Mouse (Mus musculus) CH12.LX (cell line): ENCODE results near the gene Fam219b. TPM values are rescaled to one million over a fixed set of nuclear protein-coding genes. Genes with fewer than 3 reads are reported as not detected.

Source experiments
- DNase-seq: peaks from one replicate; pipeline ENCODE4 v3.0.0-alpha.2; 2013; ENCODE audit errors: extremely low read depth
- H3K27ac ChIP-seq: 2 replicates; pipeline ENCODE4 v1.5.1; 2012; ENCODE audit warnings: low read depth, mild to moderate bottlenecking, control low read depth, moderate library complexity; ENCODE audit not compliant: insufficient read depth
- H3K27me3 ChIP-seq: replicated peaks from 2 replicates; pipeline ENCODE3; 2012; ENCODE audit warnings: inconsistent platforms
- H3K36me3 ChIP-seq, 2 experiments: replicated peaks in 1 of 2; 2 replicates each; pipeline versions ENCODE3 to v1.6.1; 2012; ENCODE audit warnings: inconsistent platforms in 1 of 2, low read length in 1 of 2, mild to moderate bottlenecking in 1 of 2, mixed read lengths in 1 of 2, moderate library complexity in 1 of 2; ENCODE audit not compliant: control insufficient read depth in 1 of 2, insufficient read depth in 1 of 2
- H3K4me1 ChIP-seq, 2 experiments: 2 replicates each; pipeline ENCODE4 v1.6.1; 2012; ENCODE audit warnings: inconsistent platforms in 1 of 2, moderate library complexity in 1 of 2; ENCODE audit not compliant: insufficient read depth in 2 of 2, control insufficient read depth in 1 of 2
- H3K4me2 ChIP-seq: 2 replicates; pipeline ENCODE4 v1.6.1; 2012; ENCODE audit warnings: low read depth, mild to moderate bottlenecking, control low read depth; ENCODE audit not compliant: poor library complexity, insufficient read depth, severe bottlenecking
- H3K4me3 ChIP-seq, 3 experiments: fragments of 150-350 bp in 1 of 3; sonication (generic) in 1 of 3; replicated peaks in 1 of 3; 2 replicates each; pipeline versions ENCODE3 to v1.5.1; 2011 to 2012; ENCODE audit warnings: low read depth in 2 of 3, low read length in 2 of 3, mild to moderate bottlenecking in 2 of 3, moderate library complexity in 2 of 3, control low read depth in 1 of 3, improper control_type of control experiment in 1 of 3, inconsistent platforms in 1 of 3, mixed read lengths in 1 of 3; ENCODE audit not compliant: poor library complexity in 1 of 3
- H3K79me2 ChIP-seq: replicated peaks from 2 replicates; pipeline ENCODE4 v1.6.1; 2012; ENCODE audit warnings: mild to moderate bottlenecking, moderate library complexity; ENCODE audit not compliant: control insufficient read depth, poor library complexity, insufficient read depth, severe bottlenecking; ENCODE audit errors: extremely low read depth
- H3K9ac ChIP-seq: 2 replicates; pipeline ENCODE4 v1.6.1; 2012; ENCODE audit warnings: low read depth, mild to moderate bottlenecking, control low read depth, moderate library complexity; ENCODE audit not compliant: insufficient read depth
- H3K9me3 ChIP-seq: replicated peaks from 2 replicates; pipeline ENCODE3; 2012; ENCODE audit warnings: low read length, inconsistent platforms, mixed read lengths
- E2F4 ChIP-seq: IDR thresholded peaks from 2 replicates; pipeline ENCODE4 v1.6.1; 2011; ENCODE audit warnings: low read depth, low read length, improper control_type of control experiment; ENCODE audit not compliant: insufficient replicate concordance
- ELF1 ChIP-seq: IDR thresholded peaks from 2 replicates; pipeline ENCODE4 v1.6.1; 2014; ENCODE audit warnings: low read depth, mild to moderate bottlenecking, inconsistent platforms, low read length, improper control_type of control experiment
- EP300 ChIP-seq: IDR thresholded peaks from 2 replicates; pipeline ENCODE4 v1.6.1; 2011; ENCODE audit warnings: low read length, improper control_type of control experiment
- ETS1 ChIP-seq: conservative IDR thresholded peaks from 2 replicates; pipeline ENCODE4 v1.6.1; 2012; ENCODE audit warnings: low read depth, mild to moderate bottlenecking, inconsistent platforms, low read length, improper control_type of control experiment, moderate library complexity
- IRF4 ChIP-seq: IDR thresholded peaks from 2 replicates; pipeline ENCODE4 v1.6.1; 2014; ENCODE audit warnings: low read depth, mild to moderate bottlenecking, inconsistent platforms, low read length, improper control_type of control experiment
- JUN ChIP-seq: IDR thresholded peaks from 2 replicates; pipeline ENCODE4 v1.6.1; 2011; ENCODE audit warnings: low read depth, mild to moderate bottlenecking, low read length, improper control_type of control experiment, moderate library complexity; ENCODE audit not compliant: insufficient read depth
- MAFK ChIP-seq: IDR thresholded peaks from 2 replicates; pipeline ENCODE4 v1.6.1; 2011; ENCODE audit warnings: low read length, improper control_type of control experiment; ENCODE audit not compliant: insufficient replicate concordance
- MEF2A ChIP-seq: IDR thresholded peaks from 2 replicates; pipeline ENCODE4 v1.6.1; 2014; ENCODE audit warnings: low read depth, mild to moderate bottlenecking, inconsistent platforms, low read length, improper control_type of control experiment, borderline replicate concordance
- MXI1 ChIP-seq: IDR thresholded peaks from 2 replicates; pipeline ENCODE4 v1.6.1; 2011; ENCODE audit warnings: mild to moderate bottlenecking, low read depth, low read length, improper control_type of control experiment
- NRF1 ChIP-seq: IDR thresholded peaks from 2 replicates; pipeline ENCODE4 v1.6.1; 2014; ENCODE audit warnings: low read depth, mild to moderate bottlenecking, inconsistent platforms, low read length, improper control_type of control experiment, moderate library complexity
- PAX5 ChIP-seq: IDR thresholded peaks from 2 replicates; pipeline ENCODE4 v1.6.1; 2012; ENCODE audit warnings: low read length, inconsistent platforms, mixed read lengths
- POLR2A ChIP-seq: IDR thresholded peaks from 2 replicates; pipeline ENCODE4 v1.6.1; 2011; ENCODE audit warnings: low read depth, mild to moderate bottlenecking, improper control_type of control experiment, low read length
- SIN3A ChIP-seq: IDR thresholded peaks from 2 replicates; pipeline ENCODE4 v1.6.1; 2012; ENCODE audit warnings: low read length, improper control_type of control experiment, inconsistent platforms
- TCF12 ChIP-seq: IDR thresholded peaks from 2 replicates; pipeline ENCODE4 v1.6.1; 2014; ENCODE audit warnings: low read depth, mild to moderate bottlenecking, inconsistent platforms, low read length, improper control_type of control experiment
- USF1 ChIP-seq: IDR thresholded peaks from 2 replicates; pipeline ENCODE4 v1.6.1; 2014; ENCODE audit warnings: low read depth, mild to moderate bottlenecking, inconsistent platforms, low read length, improper control_type of control experiment
- ZKSCAN1 ChIP-seq: IDR thresholded peaks from 2 replicates; pipeline ENCODE4 v1.6.1; 2012; ENCODE audit warnings: low read depth, inconsistent platforms, low read length, improper control_type of control experiment, borderline replicate concordance
- ZMIZ1 ChIP-seq: IDR thresholded peaks from 2 replicates; pipeline ENCODE4 v1.6.1; 2012; ENCODE audit warnings: low read depth, mild to moderate bottlenecking, inconsistent platforms, low read length, improper control_type of control experiment
- ZNF384 ChIP-seq: IDR thresholded peaks from 2 replicates; pipeline ENCODE4 v1.6.1; 2012; ENCODE audit warnings: low read depth, low read length, improper control_type of control experiment, inconsistent platforms
- dilution Hi-C: fragments of 300-500 bp; cut with MboI; formaldehyde crosslinking; loops from 2 replicates; pipeline ENCODE4 v1.14.3; 2020; ENCODE audit warnings: low sequenced_read_pairs; ENCODE audit not compliant: extremely low pct_unique_long_range_greater_than_20kb, extremely low pct_ligation_motif_present
- in situ Hi-C: fragments of 300-500 bp; cut with MboI; formaldehyde crosslinking; loops from 3 replicates; pipeline ENCODE4 v1.14.3; 2019; ENCODE audit warnings: low sequenced_read_pairs, low pct_ligation_motif_present, low pct_unique_long_range_greater_than_20kb, mixed read lengths
- polyA plus RNA-seq: library from polyadenylated mRNA; unstranded; fragments of >175 nt; gene quantifications from 2 replicates; pipeline ENCODE4 v1.2.1, GENCODE M21; 2012; ENCODE audit warnings: low read depth; ENCODE audit not compliant: insufficient read length
- total RNA-seq, 2 experiments: library from RNA; depleted of rRNA; stranded (reverse); fragments of 300-350 nt in 1 of 2; fragments of >200 nt in 1 of 2; gene quantifications; 2 replicates each; pipeline ENCODE4 v1.2.3; 2012 to 2014

Fam219b gene
- total and polyA plus RNA-seq, 3 experiments, result 8.3 to 10.6 (median 9.2) TPM

DNA sequence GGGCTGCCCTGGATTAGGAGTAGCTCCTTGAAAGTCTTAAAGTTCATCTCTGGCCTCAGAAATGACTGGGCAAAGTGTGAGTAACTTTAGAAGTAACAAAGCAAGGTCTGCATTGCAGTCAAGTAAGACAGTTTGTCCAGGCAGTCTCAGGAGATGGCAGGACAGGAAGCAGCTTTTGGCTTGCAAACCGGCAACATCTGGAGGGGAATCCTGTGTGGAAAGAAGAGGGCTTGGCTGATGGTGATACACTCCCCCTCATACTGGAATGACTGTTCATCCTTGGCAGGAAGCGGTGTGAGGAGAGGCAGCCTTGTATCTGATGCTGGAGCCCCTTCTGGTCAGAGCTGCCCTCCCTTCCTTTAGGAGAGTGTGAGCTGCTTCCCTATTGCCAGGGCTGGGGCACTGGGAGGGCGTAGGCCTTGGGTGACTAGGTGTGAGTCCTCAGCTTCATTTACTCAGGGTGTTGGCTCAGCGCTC lies 25.6 kb downstream of the Fam219b start:
- peaks cover 11 to 29% of the 10 kb centered on the region in 2 experiments for H3K36me3 ChIP-seq
- dilution Hi-C loops, result no loop called here
- H3K79me2 ChIP-seq, result peaks cover 60% of the 10 kb centered on the region
- peak overlapping the region; percentile 46 to 96 (median 72) for H3K4me3 ChIP-seq
- TF ChIP-seq TCF12 (peak; percentile 50; the same call in 1 of the 2 replicates), MEF2A (0 out of 2 replicates have a peak, but pooled peaks have one; percentile 23), IRF4 (peak; percentile 63), POLR2A (no peak), MAFK (no peak), ETS1 (0 out of 2 replicates have a peak, but pooled peaks have one; percentile 16), ZNF384 (no peak), SIN3A (peak; percentile 50; the same call in 1 of the 2 replicates), MXI1 (peak; percentile 55; the same call in 1 of the 2 replicates), EP300 (peak; percentile 64), E2F4 (no peak), ELF1 (0 out of 2 replicates have a peak, but pooled peaks have one; percentile 19), USF1 (no peak), JUN (no peak)
- H3K4me2 ChIP-seq, result peak overlapping the region; percentile 88
- H3K9me3 ChIP-seq, result no peaks in the 10 kb centered on the region
- peaks cover 18 to 71% of the 10 kb centered on the region in 2 experiments for H3K4me1 ChIP-seq
- no peaks in the 10 kb centered on the region for H3K27me3 ChIP-seq
- in situ Hi-C loops, result no loop called here
- H3K9ac ChIP-seq, result peak overlapping the region; percentile 42
- peak overlapping the region; percentile 30; the same call in 1 of the 2 replicates for H3K27ac ChIP-seq
- peak; percentile 69 for DNase-seq

DNA sequence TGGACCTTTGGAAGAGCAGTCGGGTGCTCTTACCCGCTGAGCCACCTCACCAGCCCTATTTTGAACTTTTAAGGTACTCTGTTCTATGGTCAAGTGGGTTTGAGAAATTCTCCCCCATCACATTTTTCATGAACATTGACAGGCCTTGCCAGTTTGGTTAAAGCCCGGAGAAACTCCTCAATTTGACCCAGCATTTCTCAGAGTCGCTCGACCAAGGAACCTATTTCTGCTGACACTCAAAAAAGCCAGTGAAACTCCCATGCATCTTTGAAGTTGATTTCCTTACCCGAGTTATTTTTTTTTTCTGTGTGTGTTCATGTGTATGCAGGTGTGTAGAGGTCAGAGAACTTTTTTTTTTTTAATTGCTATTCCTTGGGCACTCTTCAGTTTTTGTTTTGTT lies 27.3 kb downstream of the Fam219b start:
- Histone ChIP-seq H3K4me2 (no peak overlapping the region), H3K36me3 (peaks cover 28 to 45% of the 10 kb centered on the region in 2 experiments), H3K4me1 (peaks cover 15 to 56% of the 10 kb centered on the region in 2 experiments), H3K9me3 (no peaks in the 10 kb centered on the region), H3K79me2 (peaks cover 66% of the 10 kb centered on the region), H3K9ac (no peak overlapping the region), H3K27ac (no peak overlapping the region), H3K27me3 (no peaks in the 10 kb centered on the region), H3K4me3 (no peak overlapping the region)
- no peak for DNase-seq
- no peak for TF ChIP-seq ZMIZ1
- peak; percentile 68 for TF ChIP-seq ZNF384
- no peak for TF ChIP-seq SIN3A
- TF ChIP-seq PAX5, result no peak
- no peak for TF ChIP-seq NRF1
- no peak for TF ChIP-seq ZKSCAN1
- no peak for TF ChIP-seq POLR2A
- TF ChIP-seq ELF1, result no peak
- no peak for TF ChIP-seq JUN
- TF ChIP-seq E2F4, result no peak
- TF ChIP-seq MAFK, result 0 out of 2 replicates have a peak, but pooled peaks have one; percentile 57
- dilution Hi-C loops, result no loop called here
- in situ Hi-C loops, result no loop called here
